Mouse (Mus musculus) brain, embryonic 14.5 days (tissue): ENCODE results near the gene Tpgs1.

Source experiments
- CTCF ChIP-seq: fragments of 200-500 bp; IDR thresholded peaks from 2 replicates; pipeline ENCODE4 v1.5.1; 2012; ENCODE audit warnings: inconsistent platforms, mild to moderate bottlenecking, moderate library complexity, borderline replicate concordance; ENCODE audit not compliant: insufficient read depth, insufficient read length; ENCODE audit errors: extremely low read depth
- POLR2A ChIP-seq: fragments of 200-500 bp; IDR thresholded peaks from 2 replicates; pipeline ENCODE4 v1.6.1; 2012; ENCODE audit warnings: mild to moderate bottlenecking, inconsistent platforms, borderline replicate concordance; ENCODE audit not compliant: poor library complexity, insufficient read depth, insufficient read length, severe bottlenecking; ENCODE audit errors: extremely low read depth

- TF ChIP-seq CTCF = no peak
- TF ChIP-seq POLR2A = no peak
These were observed 18.3 kb downstream of the Tpgs1 start for GRCm38 (mm10) chr10:79687513-79687912.
